Mouse (Mus musculus) testis, adult 2 months (tissue): ENCODE measurements at regions not wholly inside any gene's neighbourhood (a gene's known extent, or its start where the extent isn't known, plus 50 kb on each side); places are given as distances from the start of the nearest gene placed in this dataset.
"Not testable (repeated sequence)": the region's sequence is repeated elsewhere in the genome, so short reads cannot be mapped to it uniquely, and the experiment has no call there.

Experiments used
- H3K27ac ChIP-seq: fragments of 200-500 bp; 2 replicates; pipeline ENCODE4 v1.5.1; 2012; ENCODE audit warnings: low read depth, low read length; ENCODE audit not compliant: control insufficient read depth, insufficient read depth
- H3K27me3 ChIP-seq: fragments of 200-500 bp; 2 replicates; pipeline ENCODE4 v1.6.1; 2012; ENCODE audit warnings: mild to moderate bottlenecking, low read length, moderate library complexity; ENCODE audit not compliant: control insufficient read depth, insufficient read depth
- H3K36me3 ChIP-seq: fragments of 200-500 bp; 2 replicates; pipeline ENCODE4 v1.6.1; 2012; ENCODE audit warnings: mild to moderate bottlenecking, low read length; ENCODE audit not compliant: control insufficient read depth, insufficient read depth
- H3K4me1 ChIP-seq: fragments of 200-500 bp; 2 replicates; pipeline ENCODE4 v1.6.1; 2012; ENCODE audit warnings: low read length; ENCODE audit not compliant: control insufficient read depth, insufficient read depth
- H3K4me3 ChIP-seq: fragments of 200-500 bp; 2 replicates; pipeline ENCODE4 v1.5.1; 2012; ENCODE audit warnings: low read depth, mild to moderate bottlenecking, low read length, moderate library complexity, mixed read lengths; ENCODE audit not compliant: control insufficient read depth
- CTCF ChIP-seq: fragments of 200-500 bp; IDR thresholded peaks from 2 replicates; pipeline ENCODE4 v1.5.1; 2012; ENCODE audit warnings: low read depth, mild to moderate bottlenecking, inconsistent platforms, low read length, moderate library complexity; ENCODE audit not compliant: control insufficient read depth, insufficient read depth, insufficient replicate concordance
- POLR2A ChIP-seq: fragments of 200-500 bp; IDR thresholded peaks from 2 replicates; pipeline ENCODE4 v1.6.1; 2012; ENCODE audit warnings: low read depth, mild to moderate bottlenecking, inconsistent platforms, low read length, moderate library complexity; ENCODE audit not compliant: control insufficient read depth

GRCm38 (mm10) chr8:35075971-35076370, 689.6 kb upstream of the Gm19410 start:
- Histone ChIP-seq H3K27ac (no peak overlapping the region), H3K27me3 (no peaks in the 10 kb centered on the region), H3K4me1 (no peaks in the 10 kb centered on the region), H3K4me3 (no peak overlapping the region), H3K36me3 (no peaks in the 10 kb centered on the region)
- TF ChIP-seq CTCF (no peak), POLR2A (no peak)

GRCm38 (mm10) chr8:35083161-35083560, 682.4 kb upstream of the Gm19410 start:
- no peaks in the 10 kb centered on the region for H3K4me1 ChIP-seq
- no peaks in the 10 kb centered on the region for H3K27me3 ChIP-seq
- no peaks in the 10 kb centered on the region for H3K36me3 ChIP-seq
- H3K4me3 ChIP-seq, result no peak overlapping the region
- TF ChIP-seq POLR2A, result no peak
- TF ChIP-seq CTCF, result no peak
- no peak overlapping the region for H3K27ac ChIP-seq

- Histone ChIP-seq H3K36me3 (no peaks in the 10 kb centered on the region), H3K27ac (no peak overlapping the region), H3K27me3 (no peaks in the 10 kb centered on the region), H3K4me1 (no peaks in the 10 kb centered on the region), H3K4me3 (no peak overlapping the region)
- TF ChIP-seq CTCF, result no peak
- TF ChIP-seq POLR2A, result no peak
Measured at GRCm38 (mm10) chr8:35087070-35087469, 678.5 kb upstream of the Gm19410 start.

GRCm38 (mm10) chr8:35088380-35089244, 677.0 kb upstream of the Gm19410 start:
- H3K27ac ChIP-seq, result no peak overlapping the region
- no peaks in the 10 kb centered on the region for H3K4me1 ChIP-seq
- TF ChIP-seq POLR2A (no peak), CTCF (no peak)
- H3K27me3 ChIP-seq, result no peaks in the 10 kb centered on the region
- no peaks in the 10 kb centered on the region for H3K36me3 ChIP-seq
- H3K4me3 ChIP-seq, result no peak overlapping the region

- no peaks in the 10 kb centered on the region for H3K36me3 ChIP-seq
- TF ChIP-seq CTCF, result no peak
- H3K27me3 ChIP-seq, result no peaks in the 10 kb centered on the region
- H3K27ac ChIP-seq, result no peak overlapping the region
- no peaks in the 10 kb centered on the region for H3K4me1 ChIP-seq
- no peak overlapping the region for H3K4me3 ChIP-seq
Measured at GRCm38 (mm10) chr8:35089519-35089918, 676.1 kb upstream of the Gm19410 start.

GRCm38 (mm10) chr8:35101701-35102100, 663.9 kb upstream of the Gm19410 start:
- H3K4me1 ChIP-seq, result no peaks in the 10 kb centered on the region; the same call in 1 of the 2 replicates
- no peaks in the 10 kb centered on the region for H3K27me3 ChIP-seq
- no peak overlapping the region for H3K4me3 ChIP-seq
- H3K36me3 ChIP-seq, result no peaks in the 10 kb centered on the region
- TF ChIP-seq POLR2A, result no peak
- no peak for TF ChIP-seq CTCF
- H3K27ac ChIP-seq, result no peak overlapping the region

GRCm38 (mm10) chr8:35102102-35102501, 663.5 kb upstream of the Gm19410 start:
- not testable (repeated sequence) for H3K4me1 ChIP-seq, H3K27me3 ChIP-seq, H3K4me3 ChIP-seq, H3K36me3 ChIP-seq, H3K27ac ChIP-seq

GRCm38 (mm10) chr8:35104465-35104876, 661.1 kb upstream of the Gm19410 start:
- not testable (repeated sequence) for H3K27ac ChIP-seq, H3K4me1 ChIP-seq, H3K36me3 ChIP-seq, H3K4me3 ChIP-seq, H3K27me3 ChIP-seq
